Mouse (Mus musculus) C2C12 (cell line): ENCODE data around the gene Tbc1d17.

Source experiments
- CEBPB ChIP-seq: IDR thresholded peaks from one replicate; pipeline ENCODE4 v1.6.1; 2011; ENCODE audit warnings: low read depth, mild to moderate bottlenecking, control low read depth, moderate library complexity
- CTCF ChIP-seq: IDR thresholded peaks from one replicate; pipeline ENCODE4 v1.5.1; 2011; ENCODE audit not compliant: control insufficient read depth, insufficient read depth, insufficient read length

- TF ChIP-seq CEBPB, result no peak
- TF ChIP-seq CTCF, result no peak
These were observed 33.8 kb downstream of the Tbc1d17 start for GRCm38 (mm10) chr7:44814952-44815553.
